Mouse (Mus musculus): ENCODE results near the gene Lefty2.
"Not testable (repeated sequence)": the region's sequence is repeated elsewhere in the genome, so short reads cannot be mapped to it uniquely, and the experiment has no call there.

Gene Lefty2

DNA sequence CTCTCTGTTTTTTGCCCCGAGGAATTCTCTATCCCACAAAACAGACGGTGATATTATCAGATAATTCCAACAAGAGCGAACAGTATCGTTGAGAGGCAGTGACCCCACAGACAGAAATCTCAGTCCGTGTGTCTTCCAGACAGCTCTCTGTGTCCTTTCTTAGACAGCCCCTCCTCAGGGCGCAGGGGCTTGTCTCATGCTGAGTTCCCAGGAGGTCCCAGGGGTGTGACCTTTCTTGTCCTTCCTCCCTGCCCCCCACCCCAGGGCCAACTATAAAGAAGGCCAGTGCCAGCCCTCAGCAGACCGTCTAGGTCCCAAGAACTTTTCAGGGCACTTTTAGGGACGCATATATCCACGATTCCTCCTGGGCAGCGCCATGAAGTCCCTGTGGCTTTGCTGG lies at the start of gene Lefty2:
Lefty2 (plus strand) TSS at position 301 of the 400 bp plus-strand sequence.
- DNase-seq (ENCODE audit: low spot score): no peak

DNA sequence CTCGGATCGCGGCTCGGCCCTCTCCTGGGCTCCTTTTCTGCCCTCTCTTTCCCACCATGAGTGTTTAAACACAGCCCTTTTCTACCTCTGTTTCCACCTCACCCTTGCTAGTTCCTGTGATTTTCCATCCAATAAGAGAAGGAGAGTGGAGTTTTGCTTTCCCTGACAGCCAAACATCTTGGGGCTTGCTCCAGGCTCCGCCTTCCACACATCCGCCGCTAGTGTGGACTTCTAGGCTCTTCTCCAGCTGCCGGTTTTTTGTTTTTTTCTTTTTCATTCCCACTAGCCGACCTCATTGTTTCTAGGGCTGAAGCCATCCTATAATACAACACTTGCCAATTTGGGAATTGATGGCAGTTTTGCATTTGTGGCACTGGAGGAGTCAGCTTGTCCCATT lies 44.8 kb upstream of the Lefty2 start:
- peak; percentile 69 for DNase-seq (ENCODE audit: low spot score)

DNA sequence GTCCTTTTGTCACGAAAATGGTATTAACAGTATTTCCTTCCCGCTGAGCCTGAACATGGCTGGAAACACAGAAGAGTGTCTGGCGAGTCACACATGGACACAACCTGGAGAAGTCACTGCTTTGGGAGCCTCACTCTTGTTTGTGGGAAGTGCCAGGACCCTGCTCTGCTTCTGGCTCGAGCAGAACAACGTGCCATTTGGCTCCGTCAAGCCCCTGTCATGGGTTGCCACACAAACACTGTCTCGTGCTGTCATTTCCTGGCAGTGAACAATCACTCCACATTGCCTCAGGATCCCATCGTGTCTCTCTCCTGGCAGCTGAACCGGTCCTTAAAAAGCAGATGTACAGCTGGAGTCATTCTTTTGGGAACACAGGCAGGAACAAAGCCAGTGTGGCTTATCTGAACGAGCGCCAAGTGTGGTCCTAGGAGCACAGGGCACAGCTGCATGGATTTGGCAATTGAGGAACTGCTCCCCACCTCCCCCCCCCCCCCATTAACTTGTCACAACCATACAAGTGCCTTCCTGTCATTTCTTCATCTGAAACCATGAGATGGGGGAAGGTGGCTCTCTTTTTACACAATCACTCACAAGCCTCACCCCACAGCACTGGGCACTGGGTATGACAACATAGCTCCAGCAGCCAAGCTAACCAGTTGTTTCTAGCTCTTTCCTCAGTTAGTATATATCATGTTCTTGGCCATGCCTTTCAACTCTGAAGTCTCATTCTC lies 44.2 kb upstream of the Lefty2 start:
- peak; percentile 45 for DNase-seq (ENCODE audit: low spot score)

DNA sequence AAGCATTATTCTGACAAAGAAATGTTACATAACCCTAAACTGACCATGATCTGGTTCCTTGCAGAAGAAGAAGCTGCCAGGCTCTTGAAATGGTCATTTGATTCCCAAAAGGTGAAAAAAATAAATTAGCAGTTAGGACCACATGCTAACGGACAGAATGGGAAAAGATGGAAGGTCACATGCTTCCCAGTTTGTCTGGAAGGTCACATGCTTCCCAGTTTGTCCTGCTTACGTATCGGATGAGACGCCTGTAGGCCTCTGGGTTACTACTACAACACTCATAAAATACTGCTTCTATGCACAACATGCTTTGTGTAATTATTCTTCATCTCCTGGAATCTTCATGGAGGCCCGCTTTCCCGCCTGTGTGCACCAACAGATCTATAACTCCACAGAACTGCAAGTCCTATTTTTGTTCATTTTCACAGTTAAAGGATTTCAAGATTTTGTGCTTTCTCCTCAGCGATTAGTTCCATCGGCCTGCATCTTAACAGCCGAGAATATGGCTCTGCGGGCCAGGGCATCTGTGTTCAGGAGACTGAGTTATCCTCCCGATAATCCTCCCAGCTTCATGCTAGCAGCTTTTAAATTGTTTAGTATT lies 43.1 kb upstream of the Lefty2 start:
- peak; percentile 20 for DNase-seq (ENCODE audit: low spot score)

DNA sequence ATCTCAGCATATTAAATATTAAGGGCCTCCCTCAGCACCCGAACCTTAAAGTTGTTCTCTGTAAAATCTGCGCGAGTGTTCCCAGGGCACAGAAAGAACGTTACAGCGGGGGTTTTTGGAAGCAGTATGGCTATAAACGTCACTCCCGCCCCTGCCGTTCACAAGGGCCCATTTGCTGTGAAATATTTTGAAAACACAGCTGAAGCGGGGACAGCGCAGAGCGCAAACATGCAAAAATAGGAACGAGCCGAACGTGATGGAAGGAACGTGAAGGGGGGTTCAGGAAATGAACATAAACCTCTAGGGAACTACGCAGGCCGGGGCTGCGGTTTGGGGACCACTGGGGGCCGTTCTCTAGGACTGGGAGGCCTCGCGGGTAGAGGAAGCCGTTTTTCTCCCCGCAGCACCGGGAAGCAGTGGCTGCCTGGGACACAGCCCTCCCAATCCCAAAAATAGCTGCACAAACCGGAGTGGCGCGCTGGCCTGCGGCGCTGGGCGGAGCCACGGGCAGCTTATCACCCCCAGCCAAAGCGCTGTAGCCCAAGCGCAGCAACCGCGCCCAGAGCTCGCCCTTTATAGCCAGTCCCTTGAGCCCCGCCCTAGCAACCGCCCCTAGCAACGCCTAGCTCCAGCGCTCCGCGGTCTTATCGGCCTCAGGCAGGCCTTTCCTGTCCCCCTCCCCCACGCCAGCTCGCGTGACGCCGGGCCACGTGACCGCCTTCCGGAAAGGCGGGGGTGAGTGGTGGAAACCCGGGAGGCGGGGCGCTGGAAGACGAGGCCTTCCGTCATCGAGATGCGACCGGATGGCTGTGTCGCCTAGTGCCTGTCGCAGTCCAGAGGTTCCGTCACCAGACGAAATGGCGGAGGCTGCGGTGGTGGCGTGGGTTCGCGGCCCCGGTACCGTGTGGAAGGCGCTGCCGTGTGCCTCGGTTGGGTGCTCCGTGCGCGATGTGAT lies 42.3 kb upstream of the Lefty2 start, which contains the start of gene Sde2:
Sde2 (plus strand) TSS at position 812 of the 955 bp plus-strand sequence.
- DNase-seq (ENCODE audit: low spot score): peak; percentile 99

DNA sequence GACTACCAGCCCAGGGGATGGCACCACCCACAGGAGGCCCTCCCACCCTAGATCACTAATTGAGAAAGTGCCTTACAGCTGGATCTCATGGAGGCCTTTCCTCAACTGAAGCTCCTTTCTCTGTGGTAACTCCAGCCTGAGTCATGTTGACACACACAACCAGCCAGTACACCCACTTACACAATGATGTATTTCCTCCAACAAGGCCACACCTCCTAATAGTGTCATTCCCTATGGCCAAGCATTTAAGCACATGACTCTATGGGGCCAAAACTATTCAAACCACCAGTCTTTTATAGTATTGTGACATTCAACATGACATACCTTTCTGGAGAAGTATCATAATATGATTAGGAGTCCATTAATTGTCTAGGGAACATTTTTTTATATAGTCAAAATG lies 34.1 kb upstream of the Lefty2 start:
- DNase-seq (ENCODE audit: low spot score): no peak

DNA sequence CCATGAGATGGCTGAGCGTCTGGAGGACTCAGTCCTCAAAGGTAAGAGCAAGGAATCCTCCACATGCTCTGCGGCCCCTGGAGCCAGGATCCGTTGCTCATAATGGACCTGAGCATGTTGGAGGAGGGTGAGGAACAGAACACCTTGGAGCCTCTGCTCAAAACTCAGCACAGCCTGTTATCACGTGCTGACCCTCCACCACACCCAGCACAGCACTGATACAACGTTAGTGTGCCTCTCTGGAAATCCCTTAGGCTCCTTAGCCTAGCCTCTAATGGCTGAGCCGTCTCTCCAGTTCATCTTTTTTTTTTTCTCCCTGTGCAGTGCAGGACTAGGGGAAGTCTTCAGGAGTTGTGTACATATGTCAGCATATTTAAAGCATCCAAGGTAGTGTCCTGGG lies 32.9 kb upstream of the Lefty2 start:
- DNase-seq (ENCODE audit: low spot score): no peak

DNA sequence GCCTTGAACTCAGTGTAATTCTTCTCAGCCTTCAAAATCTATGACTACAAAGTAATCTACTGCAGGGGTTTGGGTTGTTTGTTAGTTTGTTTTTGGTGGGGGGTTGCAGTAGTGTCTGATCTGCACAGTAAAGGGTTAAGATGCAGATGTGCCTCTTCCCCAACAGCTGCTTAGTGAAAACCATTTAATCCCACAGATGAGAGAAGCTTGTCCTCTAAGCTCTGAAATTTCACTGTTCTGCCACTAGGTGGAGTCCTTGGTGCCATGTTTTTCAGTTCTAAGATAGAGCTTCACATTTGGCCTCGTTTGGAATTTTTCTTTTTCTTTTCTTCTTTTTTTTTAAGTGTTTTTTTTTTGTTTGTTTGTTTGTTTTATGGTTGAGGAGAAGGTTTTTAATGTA lies 29.3 kb upstream of the Lefty2 start:
- DNase-seq (ENCODE audit: low spot score): peak; percentile 17

DNA sequence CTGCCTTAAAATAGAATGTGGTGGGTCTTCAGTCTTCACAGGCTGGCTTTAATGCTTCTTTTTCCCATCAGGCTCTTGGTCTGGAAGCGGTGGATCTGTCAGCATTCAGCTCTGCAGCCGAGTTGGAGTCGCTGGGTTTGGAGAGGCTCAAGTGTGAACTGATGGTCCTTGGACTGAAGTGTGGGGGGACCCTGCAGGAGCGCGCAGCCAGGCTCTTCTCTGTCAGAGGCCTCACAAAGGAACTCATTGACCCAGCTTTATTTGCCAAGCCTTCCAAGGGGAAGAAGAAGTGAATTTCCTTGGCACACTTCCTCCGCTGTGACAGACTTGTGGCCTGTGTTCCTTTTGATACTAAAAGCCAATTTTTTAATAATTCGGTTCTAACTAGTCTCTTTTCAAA lies 26.9 kb upstream of the Lefty2 start:
- DNase-seq (ENCODE audit: low spot score): no peak

DNA sequence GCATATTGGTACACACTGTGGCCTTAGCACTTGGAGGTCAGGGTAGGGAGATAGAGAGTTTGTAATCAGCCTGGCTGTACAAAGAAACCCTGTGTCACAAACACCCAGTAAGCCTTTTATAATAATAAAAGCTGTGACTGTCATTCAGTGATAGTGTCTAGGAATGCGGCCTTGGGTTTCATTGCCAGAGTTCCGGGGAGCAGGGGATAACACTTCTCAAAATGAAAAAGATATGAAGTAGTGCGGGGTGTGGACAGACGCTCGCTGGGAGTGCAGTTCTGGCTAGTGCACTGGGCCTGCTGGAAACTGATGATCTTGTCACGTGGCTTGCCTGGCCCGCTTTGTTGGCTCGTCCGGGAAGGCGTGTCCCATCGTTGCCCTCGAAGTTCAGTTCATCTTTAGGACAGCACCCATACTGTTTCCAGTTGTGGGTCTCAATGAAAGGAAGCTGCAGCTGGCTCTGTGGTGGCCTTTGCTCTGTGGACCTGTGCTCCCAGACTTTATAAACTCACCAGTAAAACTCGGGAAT lies 22.7 kb upstream of the Lefty2 start:
- DNase-seq (ENCODE audit: low spot score): no peak

DNA sequence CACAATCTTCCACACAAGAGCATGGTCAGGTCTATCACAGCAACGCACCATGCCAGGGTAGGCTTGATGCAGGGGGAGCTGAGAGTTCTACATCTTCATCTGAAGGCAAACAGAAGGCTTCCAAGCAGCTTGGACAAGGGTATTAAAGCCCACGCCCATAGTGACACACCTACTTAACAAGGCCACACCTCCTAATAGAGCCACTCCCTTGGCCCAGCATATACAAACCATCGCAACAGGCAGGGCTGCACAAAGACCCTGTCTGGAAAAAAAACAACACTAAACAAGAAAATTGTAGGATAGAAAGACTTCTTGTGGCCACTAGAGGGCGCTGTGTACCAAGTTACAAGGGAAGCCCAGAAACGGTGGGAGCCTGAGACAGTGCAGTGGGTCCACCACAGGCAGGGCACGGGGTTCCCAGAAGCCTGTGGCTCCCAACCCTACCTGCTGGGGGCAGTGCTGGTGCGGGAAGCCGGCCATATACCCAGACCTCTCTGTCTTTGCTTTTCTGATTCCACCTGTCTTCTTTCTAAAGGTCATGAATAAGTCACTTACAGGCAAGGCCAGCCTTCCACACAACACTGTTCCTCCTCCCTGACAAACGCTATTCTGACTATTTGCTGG lies 18.9 kb upstream of the Lefty2 start:
- DNase-seq (ENCODE audit: low spot score): no peak

DNA sequence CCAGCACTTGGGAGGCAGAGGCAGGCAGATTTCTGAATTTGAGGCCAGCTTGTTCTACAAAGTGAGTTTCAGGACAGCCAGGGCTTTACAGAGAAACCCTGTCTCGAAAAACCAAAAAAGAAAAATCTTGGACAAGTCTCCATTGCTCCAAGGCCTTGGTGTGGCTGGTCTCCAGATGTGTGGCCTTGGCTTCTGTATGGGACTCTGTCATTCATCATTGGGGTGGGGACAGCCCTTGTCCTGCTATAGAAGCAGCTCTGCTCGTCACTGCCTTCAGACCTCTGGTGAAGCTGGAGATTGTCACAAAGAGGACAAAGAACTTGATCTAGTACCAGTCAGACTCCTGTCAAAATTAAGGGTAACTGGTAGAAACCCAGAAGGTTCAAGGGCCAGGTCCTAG lies 18.3 kb upstream of the Lefty2 start:
- DNase-seq (ENCODE audit: low spot score): no peak

DNA sequence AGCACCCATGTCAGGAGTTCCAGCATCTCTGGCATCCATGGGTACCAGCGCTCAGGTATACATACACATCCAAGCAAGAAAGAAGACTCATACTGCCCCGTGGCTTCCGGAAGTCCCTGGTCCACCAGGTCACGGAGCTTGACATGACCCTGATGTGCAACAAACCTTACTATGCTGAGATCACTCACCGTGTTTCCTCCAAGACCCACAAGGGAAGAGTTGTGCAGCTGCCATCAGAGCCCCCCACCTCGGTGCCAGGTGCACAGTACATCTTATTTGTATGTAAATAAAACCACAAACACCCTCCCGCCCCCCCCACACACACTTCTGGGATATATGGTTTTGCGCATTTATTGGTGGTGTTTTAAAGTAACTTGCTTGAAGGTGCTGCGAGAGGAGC lies 17.8 kb upstream of the Lefty2 start:
- DNase-seq (ENCODE audit: low spot score): no peak

DNA sequence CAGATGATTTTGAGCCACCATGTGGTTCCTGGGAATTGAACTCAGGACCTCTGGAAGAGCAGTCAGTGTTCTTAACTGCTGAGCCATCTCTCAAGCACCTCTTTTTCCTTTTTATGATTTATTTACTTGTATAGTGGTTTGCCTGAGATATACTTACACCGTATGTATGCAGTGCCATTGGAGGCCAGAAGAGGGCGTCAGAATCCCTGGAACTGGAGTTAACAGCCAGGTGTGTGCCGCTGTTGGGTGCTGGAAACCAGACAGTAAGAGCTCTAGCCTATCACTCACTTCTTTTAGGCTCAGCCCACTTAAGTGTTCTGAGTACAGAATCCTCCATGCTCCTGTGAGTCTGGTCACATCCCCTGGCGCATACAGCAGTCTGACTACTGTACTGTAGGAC lies 15.4 kb upstream of the Lefty2 start:
- no peak for DNase-seq (ENCODE audit: low spot score)

DNA sequence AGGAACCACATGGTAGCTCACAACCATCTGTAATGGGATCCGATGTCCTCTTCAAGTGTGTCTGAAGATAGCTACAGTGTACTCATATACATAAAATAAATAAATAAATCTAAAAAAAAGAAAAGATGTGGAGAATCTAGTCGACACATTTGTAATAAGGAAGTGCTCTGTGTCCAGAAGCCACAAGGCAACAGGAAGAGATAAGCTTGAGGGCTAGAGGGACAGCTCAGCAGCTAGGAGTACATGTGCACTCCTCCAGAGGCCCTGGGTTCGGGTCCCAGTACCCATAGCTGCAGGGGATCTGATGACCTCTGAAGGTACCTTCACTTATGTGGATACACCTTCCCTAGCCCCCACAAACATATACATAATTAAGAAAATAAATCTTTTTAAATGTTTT lies 11.1 kb upstream of the Lefty2 start:
- DNase-seq (ENCODE audit: low spot score): no peak

DNA sequence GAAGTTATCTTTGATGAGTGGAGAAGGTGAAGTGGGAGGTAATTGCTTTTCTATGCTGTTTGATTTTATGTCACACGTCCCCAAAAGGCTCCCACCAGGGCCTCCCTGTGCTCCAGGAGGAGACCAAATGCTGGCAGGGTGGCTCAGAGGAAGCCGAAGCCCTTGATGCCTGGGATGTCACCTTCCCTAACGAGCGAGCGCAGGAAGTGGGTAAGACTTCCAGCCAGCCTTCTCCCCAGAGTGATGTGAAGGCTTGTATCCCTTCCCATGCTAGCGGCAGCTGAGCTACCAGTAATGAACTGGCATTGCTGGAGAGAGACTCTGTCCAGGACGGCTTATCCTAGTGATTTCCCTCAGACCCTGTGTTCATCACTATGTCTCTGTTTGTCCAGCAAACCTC lies 9.2 kb upstream of the Lefty2 start:
- no peak for DNase-seq (ENCODE audit: low spot score)

DNA sequence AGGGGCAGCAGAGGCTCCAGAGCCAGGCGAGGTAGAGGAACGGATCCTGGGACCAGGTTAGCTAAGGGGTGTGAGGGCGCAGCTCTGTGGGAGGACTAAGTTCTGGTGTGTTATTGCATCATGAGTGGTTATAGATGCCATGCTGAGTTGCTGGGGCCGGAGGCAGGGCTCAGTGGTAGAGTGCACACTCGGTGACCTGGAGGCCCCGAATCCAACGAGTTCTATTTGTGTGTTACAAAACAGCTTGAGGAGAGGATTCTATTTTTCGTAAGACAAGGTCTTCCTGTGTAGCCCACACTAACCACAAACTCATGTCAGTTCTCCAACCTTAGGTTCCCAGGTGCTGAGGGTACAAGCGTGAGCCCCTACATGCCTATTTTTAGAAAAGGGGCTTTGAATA lies 8.4 kb upstream of the Lefty2 start:
- no peak for DNase-seq (ENCODE audit: low spot score)

DNA sequence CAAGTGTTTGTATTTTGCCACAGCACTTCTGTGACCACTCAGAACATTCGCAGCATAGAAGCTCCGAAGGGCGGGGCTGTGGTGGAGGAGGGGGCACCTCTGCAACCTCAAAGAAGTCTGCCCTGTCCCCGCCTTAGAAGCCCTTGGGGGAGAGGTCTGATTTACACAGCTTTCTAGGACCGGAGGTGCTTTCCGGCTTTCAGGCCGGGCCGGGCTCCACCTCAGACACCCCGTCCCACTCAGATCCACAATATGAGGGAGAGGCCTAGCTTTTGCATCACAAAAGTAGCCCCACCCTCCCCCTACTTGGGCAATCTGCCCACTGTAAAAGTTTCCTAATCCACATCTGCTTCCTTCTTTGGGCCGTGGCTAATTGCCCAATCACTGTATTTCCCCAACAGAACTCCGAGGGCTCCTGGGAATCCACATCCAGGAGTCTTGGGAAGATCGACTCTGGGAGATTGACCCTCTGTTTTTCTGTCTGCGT lies 4.3 kb upstream of the Lefty2 start:
- DNase-seq (ENCODE audit: low spot score): no peak

DNA sequence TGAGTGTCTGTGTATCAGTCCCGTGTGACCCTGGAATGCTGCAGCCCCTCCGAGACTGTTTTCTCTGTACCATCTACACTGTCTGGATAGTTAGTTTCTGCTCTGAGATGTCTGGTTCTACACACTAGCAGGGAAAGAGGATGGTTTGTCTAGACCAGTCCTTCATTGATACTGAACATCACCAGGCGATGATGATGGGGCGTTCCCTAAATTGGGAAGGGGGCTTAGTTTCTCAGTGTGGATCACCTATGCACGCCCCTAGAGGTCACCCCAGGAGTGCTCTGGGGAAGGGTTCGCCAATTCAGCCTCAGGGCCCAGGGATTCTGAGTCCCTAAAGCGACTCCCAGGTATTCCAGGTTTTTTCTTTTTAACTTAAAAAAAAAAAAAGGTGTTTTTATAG lies 3.7 kb upstream of the Lefty2 start:
- DNase-seq (ENCODE audit: low spot score): no peak

DNA sequence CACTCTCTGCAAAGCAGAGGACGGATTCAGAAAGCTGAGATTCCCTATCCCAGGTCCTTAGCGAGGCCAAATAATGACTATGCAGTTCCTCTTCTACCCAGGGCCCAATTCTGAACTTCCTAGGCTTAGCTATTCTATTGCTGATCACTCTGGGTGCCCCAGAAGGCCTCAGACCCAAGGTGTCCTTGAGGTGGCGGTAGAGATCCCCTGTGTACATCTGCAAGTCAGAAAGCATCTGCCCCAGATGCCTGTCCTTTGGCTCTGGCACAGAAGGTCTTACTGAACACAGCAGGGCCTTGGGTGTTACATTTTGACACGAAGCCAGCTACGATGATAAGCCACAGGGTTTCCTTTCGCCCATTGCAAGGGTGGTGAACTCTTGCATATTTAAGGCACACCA lies 3.1 kb upstream of the Lefty2 start:
- no peak for DNase-seq (ENCODE audit: low spot score)

DNA sequence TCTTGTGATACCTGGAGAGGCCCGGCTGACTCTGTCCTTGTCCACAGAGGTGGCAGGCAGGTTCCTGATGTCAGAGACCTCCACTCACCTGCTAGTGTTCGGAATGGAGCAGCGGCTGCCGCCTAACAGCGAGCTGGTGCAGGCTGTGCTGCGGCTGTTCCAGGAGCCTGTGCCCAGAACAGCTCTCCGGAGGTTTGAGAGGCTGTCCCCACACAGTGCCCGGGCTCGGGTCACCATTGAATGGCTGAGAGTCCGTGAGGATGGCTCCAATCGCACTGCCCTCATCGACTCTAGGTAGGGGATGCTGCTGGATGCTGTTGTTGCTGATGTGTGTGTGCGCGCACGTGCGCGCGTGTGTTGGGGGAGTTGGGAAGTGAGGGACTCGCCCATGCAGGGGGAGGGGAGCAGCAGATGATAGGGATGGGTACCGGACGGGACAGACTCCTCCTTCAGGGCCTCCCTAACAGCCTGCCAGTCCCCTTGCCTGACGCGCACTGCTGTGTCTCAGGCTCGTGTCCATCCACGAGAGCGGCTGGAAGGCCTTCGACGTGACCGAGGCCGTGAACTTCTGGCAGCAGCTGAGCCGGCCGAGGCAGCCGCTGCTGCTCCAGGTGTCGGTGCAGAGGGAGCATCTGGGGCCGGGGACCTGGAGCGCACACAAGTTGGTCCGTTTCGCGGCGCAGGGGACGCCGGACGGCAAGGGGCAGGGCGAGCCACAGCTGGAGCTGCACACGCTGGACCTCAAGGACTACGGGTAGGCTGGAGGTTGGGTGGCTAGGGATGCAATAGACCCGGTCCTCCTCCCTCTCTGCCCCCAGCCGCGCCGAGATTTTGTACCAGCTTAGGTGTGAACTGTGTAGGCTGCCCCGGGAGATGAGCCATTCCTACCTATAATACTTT lies 1.4 kb downstream of the Lefty2 start:
- not testable (repeated sequence) for DNase-seq (ENCODE audit: low spot score)

All from layer of hippocampus, adult 9-10 months (tissue).